Mouse (Mus musculus): ENCODE data around the gene Klhl26. TPM values are rescaled to one million over a fixed set of nuclear protein-coding genes. Genes with fewer than 3 reads are reported as not detected.

Gene Klhl26
- total RNA-seq, 2 experiments from 2014 or later = 18.7 to 20.4 TPM

- DNase-seq (ENCODE audit: low spot score in 2 of 2) = no peak
Observed at GRCm38 (mm10) chr8:70502540-70502939, 25.8 kb upstream of the Klhl26 start.

GRCm38 (mm10) chr8:70501820-70502529 is 25.2 kb upstream of the Klhl26 start:
- DNase-seq (ENCODE audit: low spot score in 2 of 2) = no peak

- DNase-seq (ENCODE audit: low spot score in 2 of 2) = no peak
Observed at GRCm38 (mm10) chr8:70500386-70501301, 23.9 kb upstream of the Klhl26 start.

- DNase-seq (ENCODE audit: low spot score in 2 of 2) = no peak
Observed at GRCm38 (mm10) chr8:70495771-70496062, 18.9 kb upstream of the Klhl26 start.

GRCm38 (mm10) chr8:70495001-70495770 is 18.4 kb upstream of the Klhl26 start:
- DNase-seq (ENCODE audit: low spot score in 2 of 2) = no peak

GRCm38 (mm10) chr8:70494416-70494945 is 17.7 kb upstream of the Klhl26 start:
- DNase-seq (ENCODE audit: low spot score in 2 of 2) = no peak

- no peak for DNase-seq (ENCODE audit: low spot score in 2 of 2)
Observed at GRCm38 (mm10) chr8:70493692-70494415, 17.1 kb upstream of the Klhl26 start.

- no peak for DNase-seq (ENCODE audit: low spot score in 2 of 2)
Observed at GRCm38 (mm10) chr8:70492664-70493640, 16.2 kb upstream of the Klhl26 start, which contains the start of gene Crlf1. Gene Crlf1, plus strand, starts transcription at chr8:70493158.

GRCm38 (mm10) chr8:70490880-70491495 is 14.2 kb upstream of the Klhl26 start:
- DNase-seq (ENCODE audit: low spot score in 2 of 2) = no peak

- no peak for DNase-seq (ENCODE audit: low spot score in 2 of 2)
Observed at GRCm38 (mm10) chr8:70490061-70490879, 13.5 kb upstream of the Klhl26 start.

- DNase-seq (ENCODE audit: low spot score in 2 of 2) = no peak
Observed at GRCm38 (mm10) chr8:70489576-70489975, 12.8 kb upstream of the Klhl26 start.

- no peak for DNase-seq (ENCODE audit: low spot score in 2 of 2)
Observed at GRCm38 (mm10) chr8:70488931-70489470, 12.2 kb upstream of the Klhl26 start.

GRCm38 (mm10) chr8:70487993-70488796 is 11.4 kb upstream of the Klhl26 start:
- no peak for DNase-seq (ENCODE audit: low spot score in 2 of 2)

- no peak for DNase-seq (ENCODE audit: low spot score in 2 of 2)
Observed at GRCm38 (mm10) chr8:70486941-70487520, 10.3 kb upstream of the Klhl26 start, which contains the start of gene Tmem59l. Gene Tmem59l, minus strand, starts transcription at chr8:70487358.

- DNase-seq (ENCODE audit: low spot score in 2 of 2) = no peak
Observed at GRCm38 (mm10) chr8:70486191-70486681, 9.5 kb upstream of the Klhl26 start.

- DNase-seq (ENCODE audit: low spot score in 2 of 2) = no peak
Observed at GRCm38 (mm10) chr8:70482943-70483342, 6.2 kb upstream of the Klhl26 start.

All from adrenal gland, postnatal 4 days (tissue).